Mouse (Mus musculus) MEL (cell line): ENCODE results near the gene Elp5. TPM values are rescaled to one million over a fixed set of nuclear protein-coding genes. Genes with fewer than 3 reads are reported as not detected.

Experiments
- DNase-seq: peaks from one replicate; pipeline ENCODE4 v3.0.0; 2011; ENCODE audit warnings: low read depth, low spot score
- H3K27ac ChIP-seq: 2 replicates; pipeline ENCODE4 v1.5.1; 2012; ENCODE audit warnings: low read depth, mild to moderate bottlenecking, control low read depth, low read length, moderate library complexity; ENCODE audit not compliant: control insufficient read depth
- H3K27me3 ChIP-seq, 2 experiments: fragments of 150-350 bp in 1 of 2; sonication (generic) in 1 of 2; 2 replicates each; pipeline ENCODE4 v1.6.1; 2012; ENCODE audit warnings: low read length in 2 of 2, mild to moderate bottlenecking in 2 of 2, improper control_type of control experiment in 1 of 2, moderate library complexity in 1 of 2; ENCODE audit not compliant: insufficient read depth in 2 of 2, control insufficient read depth in 1 of 2
- H3K36me3 ChIP-seq, 2 experiments: 2 replicates each; pipeline ENCODE4 v1.6.1; 2012 to 2014; ENCODE audit warnings: low read length in 2 of 2, improper control_type of control experiment in 1 of 2, inconsistent platforms in 1 of 2, mild to moderate bottlenecking in 1 of 2; ENCODE audit not compliant: insufficient read depth in 2 of 2, control insufficient read depth in 1 of 2
- H3K4me1 ChIP-seq, 2 experiments: fragments of 150-350 bp in 1 of 2; sonication (generic) in 1 of 2; 2 replicates each; pipeline ENCODE4 v1.6.1; 2012; ENCODE audit warnings: low read length in 2 of 2, improper control_type of control experiment in 1 of 2, mild to moderate bottlenecking in 1 of 2; ENCODE audit not compliant: insufficient read depth in 2 of 2, control insufficient read depth in 1 of 2
- H3K4me3 ChIP-seq, 2 experiments: fragments of 150-350 bp in 1 of 2; sonication (generic) in 1 of 2; 2 replicates each; pipeline ENCODE4 v1.5.1; 2012; ENCODE audit warnings: low read depth in 2 of 2, low read length in 2 of 2, mild to moderate bottlenecking in 2 of 2, moderate library complexity in 2 of 2, control low read depth in 1 of 2, improper control_type of control experiment in 1 of 2; ENCODE audit not compliant: control insufficient read depth in 1 of 2, insufficient read depth in 1 of 2
- H3K79me2 ChIP-seq: 2 replicates; pipeline ENCODE4 v1.6.1; 2012; ENCODE audit warnings: mild to moderate bottlenecking, low read length, moderate library complexity; ENCODE audit not compliant: control insufficient read depth, poor library complexity, insufficient read depth
- H3K9ac ChIP-seq: 2 replicates; pipeline ENCODE4 v1.6.1; 2012; ENCODE audit warnings: low read depth, mild to moderate bottlenecking, control low read depth, low read length, moderate library complexity; ENCODE audit not compliant: control insufficient read depth, poor library complexity, severe bottlenecking
- H3K9me3 ChIP-seq: fragments of 150-350 bp; sonication (generic); replicated peaks from 2 replicates; pipeline ENCODE4 v1.6.1; 2012; ENCODE audit warnings: mild to moderate bottlenecking, low read length, improper control_type of control experiment, moderate library complexity; ENCODE audit not compliant: insufficient read depth
- CHD1 ChIP-seq: IDR thresholded peaks from 2 replicates; pipeline ENCODE4 v1.6.1; 2012; ENCODE audit warnings: low read depth, mild to moderate bottlenecking, inconsistent platforms, low read length, improper control_type of control experiment
- CHD2 ChIP-seq: IDR thresholded peaks from 2 replicates; pipeline ENCODE4 v1.6.1; 2011; ENCODE audit warnings: low read length, improper control_type of control experiment
- CTCF ChIP-seq, 3 experiments: IDR thresholded peaks in 2 of 3; conservative IDR thresholded peaks in 1 of 3; 2 replicates each; pipeline ENCODE4 v1.5.1; 2011 to 2012; ENCODE audit warnings: low read length in 3 of 3, low read depth in 2 of 3, mild to moderate bottlenecking in 2 of 3, improper control_type of control experiment in 1 of 3, inconsistent platforms in 1 of 3, mixed read lengths in 1 of 3, moderate library complexity in 1 of 3; ENCODE audit not compliant: control insufficient read depth in 1 of 3, insufficient read depth in 1 of 3, poor library complexity in 1 of 3, severe bottlenecking in 1 of 3
- ELF1 ChIP-seq: IDR thresholded peaks from 2 replicates; pipeline ENCODE4 v1.6.1; 2014; ENCODE audit warnings: low read depth, mild to moderate bottlenecking, inconsistent platforms, low read length, improper control_type of control experiment, moderate library complexity
- ETS1 ChIP-seq: IDR thresholded peaks from 2 replicates; pipeline ENCODE4 v1.6.1; 2012; ENCODE audit warnings: low read depth, mild to moderate bottlenecking, inconsistent platforms, low read length, improper control_type of control experiment, moderate library complexity
- GATA1 ChIP-seq: IDR thresholded peaks from 2 replicates; pipeline ENCODE4 v1.6.1; 2011; ENCODE audit warnings: low read depth, low read length, improper control_type of control experiment
- MAFK ChIP-seq: IDR thresholded peaks from 2 replicates; pipeline ENCODE4 v1.6.1; 2011; ENCODE audit warnings: low read depth, mild to moderate bottlenecking, low read length, improper control_type of control experiment, borderline replicate concordance
- MAZ ChIP-seq: IDR thresholded peaks from 2 replicates; pipeline ENCODE4 v1.6.1; 2012; ENCODE audit warnings: low read depth, mild to moderate bottlenecking, inconsistent platforms, low read length, improper control_type of control experiment
- MEF2A ChIP-seq: IDR thresholded peaks from 2 replicates; pipeline ENCODE4 v1.6.1; 2014; ENCODE audit warnings: low read depth, mild to moderate bottlenecking, inconsistent platforms, low read length, improper control_type of control experiment; ENCODE audit not compliant: poor library complexity, insufficient replicate concordance, severe bottlenecking; ENCODE audit errors: extremely low read depth
- MYC ChIP-seq: IDR thresholded peaks from 2 replicates; pipeline ENCODE4 v1.6.1; 2011; ENCODE audit warnings: low read depth, mild to moderate bottlenecking, low read length, improper control_type of control experiment, moderate library complexity
- NELFE ChIP-seq: IDR thresholded peaks from 2 replicates; pipeline ENCODE4 v1.6.1; 2011; ENCODE audit warnings: low read depth, low read length, improper control_type of control experiment
- NRF1 ChIP-seq: IDR thresholded peaks from 2 replicates; pipeline ENCODE4 v1.6.1; 2014; ENCODE audit warnings: low read depth, mild to moderate bottlenecking, inconsistent platforms, low read length, improper control_type of control experiment, moderate library complexity; ENCODE audit not compliant: poor library complexity, insufficient read depth, severe bottlenecking
- POLR2A ChIP-seq, 2 experiments: IDR thresholded peaks; 2 replicates each; pipeline ENCODE4 v1.6.1; 2011 to 2012; ENCODE audit warnings: low read length in 2 of 2, mild to moderate bottlenecking in 2 of 2, control low read depth in 1 of 2, improper control_type of control experiment in 1 of 2, low read depth in 1 of 2, moderate library complexity in 1 of 2; ENCODE audit not compliant: control insufficient read depth in 1 of 2, insufficient read depth in 1 of 2, poor library complexity in 1 of 2
- POLR2AphosphoS2 ChIP-seq: IDR thresholded peaks from 2 replicates; pipeline ENCODE4 v1.6.1; 2011; ENCODE audit warnings: low read length, improper control_type of control experiment
- POLR2AphosphoS5 ChIP-seq: IDR thresholded peaks from 2 replicates; pipeline ENCODE4 v1.6.1; 2012; ENCODE audit warnings: low read depth, borderline replicate concordance, mild to moderate bottlenecking, inconsistent platforms, low read length, moderate library complexity, mixed read lengths
- RAD21 ChIP-seq: IDR thresholded peaks from 2 replicates; pipeline ENCODE4 v1.6.1; 2011; ENCODE audit warnings: mild to moderate bottlenecking, low read depth, low read length, improper control_type of control experiment
- RCOR1 ChIP-seq: IDR thresholded peaks from 2 replicates; pipeline ENCODE4 v1.6.1; 2012; ENCODE audit warnings: low read depth, mild to moderate bottlenecking, inconsistent platforms, low read length, improper control_type of control experiment
- SIN3A ChIP-seq: IDR thresholded peaks from 2 replicates; pipeline ENCODE4 v1.6.1; 2012; ENCODE audit warnings: low read length, improper control_type of control experiment, inconsistent platforms
- SMC3 ChIP-seq: IDR thresholded peaks from 2 replicates; pipeline ENCODE4 v1.6.1; 2011; ENCODE audit warnings: low read depth, low read length, improper control_type of control experiment
- TAL1 ChIP-seq: IDR thresholded peaks from 2 replicates; pipeline ENCODE4 v1.6.1; 2012; ENCODE audit warnings: mild to moderate bottlenecking, inconsistent platforms, low read length, moderate library complexity, mixed read lengths
- TBP ChIP-seq: IDR thresholded peaks from 2 replicates; pipeline ENCODE4 v1.8.0; 2011; ENCODE audit warnings: low read depth, low read length, improper control_type of control experiment
- UBTF ChIP-seq: IDR thresholded peaks from 2 replicates; pipeline ENCODE4 v1.6.1; 2012; ENCODE audit warnings: low read depth, mild to moderate bottlenecking, inconsistent platforms, low read length, improper control_type of control experiment, moderate library complexity, borderline replicate concordance; ENCODE audit not compliant: insufficient read depth
- USF2 ChIP-seq, 2 experiments: IDR thresholded peaks; 2 replicates each; pipeline ENCODE4 v1.6.1; 2011 to 2012; ENCODE audit warnings: improper control_type of control experiment in 2 of 2, low read length in 2 of 2, borderline replicate concordance in 1 of 2, inconsistent platforms in 1 of 2, low read depth in 1 of 2, mild to moderate bottlenecking in 1 of 2; ENCODE audit not compliant: insufficient read depth in 1 of 2
- ZC3H11A ChIP-seq: IDR thresholded peaks from 2 replicates; pipeline ENCODE4 v1.6.1; 2012; ENCODE audit warnings: low read depth, mild to moderate bottlenecking, inconsistent platforms, low read length, improper control_type of control experiment
- ZKSCAN1 ChIP-seq: IDR thresholded peaks from 2 replicates; pipeline ENCODE4 v1.6.1; 2012; ENCODE audit warnings: low read depth, mild to moderate bottlenecking, inconsistent platforms, low read length, improper control_type of control experiment, moderate library complexity
- ZNF384 ChIP-seq: IDR thresholded peaks from 2 replicates; pipeline ENCODE4 v1.6.1; 2012; ENCODE audit warnings: low read depth, mild to moderate bottlenecking, inconsistent platforms, low read length, improper control_type of control experiment
- polyA plus RNA-seq, 2 experiments: library from polyadenylated mRNA; stranded (reverse) in 1 of 2; unstranded in 1 of 2; fragments of >175 nt in 1 of 2; fragments of >200 nt in 1 of 2; gene quantifications; 2 replicates each; pipeline versions ENCODE4 v1.2.1 to v1.2.4; 2012; ENCODE audit warnings: low replicate concordance in 2 of 2, low read depth in 1 of 2; ENCODE audit not compliant: insufficient read length in 2 of 2, insufficient read depth in 1 of 2, missing spikeins in 1 of 2
- total RNA-seq: library from RNA; depleted of rRNA; stranded (reverse); fragments of 300-350 nt; gene quantifications from 2 replicates; pipeline ENCODE4 v1.2.3, GENCODE M21; 2012

The Elp5 gene
- total and polyA plus RNA-seq, 3 experiments = 189 to 222 TPM; not detected in 1

GRCm38 (mm10) chr11:70026689-70027088 is 44.4 kb upstream of the Elp5 start:
- peaks cover 0 to 11% of the 10 kb centered on the region in 2 experiments; a peak in 2 of 4 replicates for H3K4me1 ChIP-seq

GRCm38 (mm10) chr11:70024151-70024514 is 41.8 kb upstream of the Elp5 start:
- H3K27me3 ChIP-seq = no peaks in the 10 kb centered on the region
- peaks cover 0 to 15% of the 10 kb centered on the region in 2 experiments; a peak in 2 of 4 replicates for H3K36me3 ChIP-seq
- H3K9ac ChIP-seq = no peak overlapping the region
- H3K4me1 ChIP-seq = peaks cover 0 to 19% of the 10 kb centered on the region in 2 experiments; a peak in 3 of 4 replicates
- TF ChIP-seq ZKSCAN1 (no peak), UBTF (no peak), TAL1 (no peak), CHD1 (no peak), POLR2A (IDR thresholded peaks at IDR 0.05; ENCODE audit: control insufficient read depth in 1 of 2, insufficient read depth in 1 of 2, low read depth in 1 of 2, low read length in 2 of 2, poor library complexity in 1 of 2) (no peak), NELFE (no peak), MAFK (no peak), POLR2AphosphoS5 (no peak), RAD21 (no peak), SIN3A (no peak), CHD2 (no peak), SMC3 (no peak), USF2 (IDR thresholded peaks at IDR 0.05; ENCODE audit: borderline replicate concordance in 1 of 2, insufficient read depth in 1 of 2, low read depth in 1 of 2, low read length in 2 of 2) (no peak), POLR2AphosphoS2 (no peak), ZNF384 (no peak)
- no peaks in the 10 kb centered on the region for H3K9me3 ChIP-seq
- H3K79me2 ChIP-seq = peaks cover 15% of the 10 kb centered on the region
- H3K27ac ChIP-seq = no peak overlapping the region
- H3K4me3 ChIP-seq = no peak overlapping the region
- no peak for DNase-seq

More at GRCm38 (mm10) chr11:70026689-70027088, 44.4 kb upstream of the Elp5 start:
- H3K9me3 ChIP-seq = no peaks in the 10 kb centered on the region
- H3K9ac ChIP-seq = no peak overlapping the region
- no peak overlapping the region for H3K4me3 ChIP-seq
- H3K27ac ChIP-seq = no peak overlapping the region
- TF ChIP-seq GATA1 (no peak), MAZ (no peak), MEF2A (no peak), ELF1 (no peak), UBTF (no peak), TBP (no peak), RCOR1 (no peak), MYC (no peak), POLR2AphosphoS2 (no peak), SMC3 (no peak), TAL1 (no peak), CHD1 (no peak), CHD2 (no peak), ZC3H11A (no peak), CTCF (IDR thresholded peaks at IDR 0.05 in 2 of 3, conservative IDR thresholded peaks at IDR 0.05 in 1 of 3; ENCODE audit: control insufficient read depth in 1 of 3, insufficient read depth in 1 of 3, low read depth in 2 of 3, low read length in 3 of 3, poor library complexity in 1 of 3, severe bottlenecking in 1 of 3) (no peak), ETS1 (no peak), NRF1 (no peak)
- no peaks in the 10 kb centered on the region for H3K27me3 ChIP-seq
- peaks cover 2% of the 10 kb centered on the region; the same call in 1 of the 2 replicates for H3K79me2 ChIP-seq
- DNase-seq = no peak
- H3K36me3 ChIP-seq = peaks cover 0 to 3% of the 10 kb centered on the region in 2 experiments; a peak in 2 of 4 replicates
